Mouse (Mus musculus) splenic B cell, adult 2 months (primary cell): ENCODE measurements at regions not wholly inside any gene's neighbourhood (a gene's known extent, or its start where the extent isn't known, plus 50 kb on each side); places are given as distances from the start of the nearest gene placed in this dataset.
A peak's percentile ranks its signal among the peaks of the same experiment; 100 is the strongest.

Source experiments
- DNase-seq: peaks from one replicate; pipeline ENCODE4 v3.0.0-alpha.2; 2011; ENCODE audit warnings: low read depth, low spot score
- H3K27me3 ChIP-seq: 2 replicates; pipeline ENCODE4 v1.6.1; 2012; ENCODE audit warnings: mild to moderate bottlenecking, low read length, moderate library complexity, mixed read lengths; ENCODE audit not compliant: control insufficient read depth, poor library complexity, insufficient read depth, severe bottlenecking
- H3K36me3 ChIP-seq: 2 replicates; pipeline ENCODE4 v1.6.1; 2012; ENCODE audit warnings: mild to moderate bottlenecking, low read length, moderate library complexity, mixed read lengths; ENCODE audit not compliant: control insufficient read depth, poor library complexity, insufficient read depth, severe bottlenecking

DNA sequence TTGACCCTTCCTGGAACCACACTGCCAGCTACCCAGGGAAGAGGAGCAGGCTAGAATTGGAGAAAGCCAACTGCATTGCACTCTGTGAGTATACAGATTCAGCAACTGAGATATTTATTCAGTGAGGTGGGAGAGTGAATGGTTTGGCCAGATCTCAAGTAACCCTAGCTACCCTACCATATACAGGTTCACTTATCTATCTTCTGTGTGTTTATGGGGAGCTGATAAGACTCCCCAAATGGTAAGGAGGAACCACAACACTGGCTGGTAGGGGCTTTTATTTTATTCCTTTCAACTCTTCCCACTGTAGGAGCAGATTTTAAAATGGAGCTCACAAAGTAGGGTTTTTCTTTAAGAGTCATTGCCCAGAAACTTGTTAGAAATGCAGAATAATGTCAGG lies 62.9 kb downstream of the Arrdc3 start:
- no peak for DNase-seq
- no peaks in the 10 kb centered on the region for H3K36me3 ChIP-seq
- no peaks in the 10 kb centered on the region for H3K27me3 ChIP-seq

DNA sequence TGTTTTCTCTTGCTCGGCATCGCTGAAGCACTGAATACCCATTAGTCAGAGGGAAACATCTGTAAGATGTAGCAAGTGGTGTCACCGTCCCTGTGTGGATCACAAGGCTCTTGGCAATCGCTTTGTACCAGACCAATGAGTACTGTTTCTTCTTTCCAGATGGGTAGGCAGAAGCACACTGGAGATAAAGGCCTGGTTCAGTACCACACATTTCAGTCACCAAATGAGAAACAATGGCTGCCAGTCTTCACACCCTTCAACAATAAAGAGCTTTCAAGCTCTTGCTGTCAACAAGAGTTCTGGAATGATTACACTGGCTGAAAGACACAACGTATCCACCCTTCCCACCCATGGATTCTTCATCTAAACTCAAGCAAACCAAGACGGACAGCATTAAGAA lies 64.5 kb downstream of the Arrdc3 start:
- H3K36me3 ChIP-seq: no peaks in the 10 kb centered on the region
- H3K27me3 ChIP-seq: no peaks in the 10 kb centered on the region
- DNase-seq: no peak

DNA sequence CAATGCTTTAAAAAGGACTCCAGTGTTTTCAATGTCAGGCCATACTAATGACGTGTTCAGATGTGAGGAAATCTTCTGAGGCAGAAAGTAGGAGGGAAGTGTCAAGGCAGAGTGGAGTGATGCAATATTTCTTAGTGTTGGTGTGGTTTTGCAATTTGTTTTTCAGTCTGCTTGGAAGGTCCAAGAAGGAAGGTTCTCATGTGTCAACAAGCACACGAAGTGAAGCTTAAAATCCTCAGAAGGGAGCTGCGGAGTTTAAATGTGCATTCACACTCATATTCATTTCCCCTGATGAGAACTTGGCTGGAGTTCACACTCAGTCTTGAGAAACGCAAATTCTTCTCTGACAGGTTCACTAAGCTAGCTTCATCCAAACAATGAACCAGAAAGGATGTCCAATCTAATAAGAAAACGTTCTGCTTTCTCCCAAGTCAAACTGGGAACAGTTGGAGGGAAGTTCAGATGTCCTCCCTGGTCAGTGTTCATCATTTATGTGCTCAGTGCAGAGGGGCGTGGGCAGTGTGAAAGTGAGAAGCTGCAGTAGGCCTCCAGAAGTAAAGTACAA lies 66.0 kb downstream of the Arrdc3 start:
- H3K36me3 ChIP-seq: no peaks in the 10 kb centered on the region
- no peak for DNase-seq
- no peaks in the 10 kb centered on the region for H3K27me3 ChIP-seq

- no peaks in the 10 kb centered on the region for H3K27me3 ChIP-seq
- H3K36me3 ChIP-seq: no peaks in the 10 kb centered on the region
- no peak for DNase-seq
Observed at GRCm38 (mm10) chr13:80950239-80950638, 67.1 kb downstream of the Arrdc3 start.

- no peak for DNase-seq
- Histone ChIP-seq H3K27me3 (no peaks in the 10 kb centered on the region), H3K36me3 (no peaks in the 10 kb centered on the region)
Observed at GRCm38 (mm10) chr13:80950803-80951202, 67.6 kb downstream of the Arrdc3 start.

DNA sequence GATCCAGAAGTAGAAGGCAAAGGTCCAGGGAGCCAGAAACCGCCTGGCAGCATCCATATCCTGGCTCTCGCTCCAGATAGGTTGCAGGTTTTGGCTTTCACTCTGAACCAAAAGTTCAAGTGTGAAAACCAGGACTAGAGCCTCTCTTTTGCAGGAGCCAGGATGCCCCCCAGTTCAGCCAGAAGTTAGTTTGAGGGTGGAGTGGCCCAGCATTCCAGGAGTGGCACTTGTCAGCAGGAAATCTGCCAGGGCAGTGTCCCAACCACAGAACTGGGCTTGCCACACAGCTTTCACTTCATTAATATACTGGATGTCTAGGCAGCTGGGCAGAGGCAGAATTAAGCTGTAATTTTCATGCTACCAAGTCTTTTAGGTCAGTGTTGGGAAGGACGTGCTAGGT lies 68.1 kb downstream of the Arrdc3 start:
- H3K36me3 ChIP-seq: no peaks in the 10 kb centered on the region
- DNase-seq: no peak
- H3K27me3 ChIP-seq: no peaks in the 10 kb centered on the region

DNA sequence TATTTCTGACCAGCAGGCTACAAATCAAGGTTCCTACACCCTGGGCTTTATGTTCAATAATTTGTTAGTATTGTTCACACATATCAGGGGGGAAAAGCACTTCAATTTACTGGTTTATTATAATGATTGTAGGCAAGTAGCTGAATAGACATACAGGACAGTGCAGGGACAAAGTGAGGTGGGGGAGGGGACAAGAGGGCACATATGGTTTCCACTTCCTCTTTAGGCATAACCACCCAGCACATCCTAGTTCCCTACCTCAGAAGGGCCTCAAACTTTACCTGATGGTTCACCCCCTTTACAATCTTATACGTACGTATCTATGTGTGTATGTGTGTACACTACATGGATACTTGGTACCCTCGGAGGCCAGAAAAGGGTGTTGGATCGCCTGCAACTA lies 69.7 kb downstream of the Arrdc3 start:
- no peaks in the 10 kb centered on the region for H3K27me3 ChIP-seq
- peak; percentile 77 for DNase-seq
- no peaks in the 10 kb centered on the region for H3K36me3 ChIP-seq

DNA sequence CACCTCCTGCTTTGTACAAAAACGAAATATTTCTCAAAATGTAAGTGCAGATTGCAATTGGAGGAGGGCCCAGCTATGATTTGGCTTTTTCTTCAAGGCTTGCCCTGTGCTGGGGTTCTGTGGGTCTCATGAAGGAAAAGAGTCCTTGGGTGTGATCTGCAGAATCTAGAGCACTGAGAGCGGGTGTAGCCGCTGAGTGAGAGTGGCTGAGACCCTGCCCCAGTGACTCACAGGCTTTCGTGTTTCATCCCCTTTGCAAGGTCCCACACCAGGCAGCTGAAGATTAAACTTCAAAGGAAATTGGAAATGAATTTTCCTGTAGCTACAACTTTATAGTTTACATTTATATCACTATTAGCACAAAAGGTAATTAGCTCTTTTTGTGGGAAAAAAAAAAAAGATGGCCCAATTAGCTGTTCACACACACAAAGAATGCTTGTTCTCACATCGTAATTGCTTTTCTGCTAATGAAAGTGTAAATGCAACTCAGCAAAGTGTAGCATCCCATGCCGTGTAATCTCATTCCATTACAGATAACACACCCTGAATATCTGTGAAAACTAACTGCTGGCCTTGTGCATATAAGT lies 71.0 kb downstream of the Arrdc3 start:
- Histone ChIP-seq H3K36me3 (no peaks in the 10 kb centered on the region), H3K27me3 (no peaks in the 10 kb centered on the region)
- DNase-seq: no peak

DNA sequence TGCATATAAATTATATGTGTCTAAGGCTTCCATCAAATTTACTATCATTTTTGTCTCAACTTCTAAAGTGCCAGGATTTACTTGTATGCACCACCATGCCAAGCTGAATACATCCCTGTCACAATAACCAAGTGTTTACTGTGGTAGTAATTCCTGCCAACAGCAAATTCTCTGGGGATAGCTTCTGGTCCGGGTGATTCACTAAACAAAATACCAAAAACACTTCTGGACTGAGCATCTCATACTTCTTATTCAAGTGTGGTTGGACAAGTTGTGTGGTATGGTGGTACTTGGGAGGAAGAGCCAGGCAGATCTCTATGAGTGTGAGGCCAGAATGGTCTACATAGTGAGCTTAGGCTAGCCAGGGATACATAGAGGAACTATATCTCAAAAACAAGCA lies 73.8 kb downstream of the Arrdc3 start:
- DNase-seq: no peak
- no peaks in the 10 kb centered on the region for H3K27me3 ChIP-seq
- no peaks in the 10 kb centered on the region for H3K36me3 ChIP-seq

DNA sequence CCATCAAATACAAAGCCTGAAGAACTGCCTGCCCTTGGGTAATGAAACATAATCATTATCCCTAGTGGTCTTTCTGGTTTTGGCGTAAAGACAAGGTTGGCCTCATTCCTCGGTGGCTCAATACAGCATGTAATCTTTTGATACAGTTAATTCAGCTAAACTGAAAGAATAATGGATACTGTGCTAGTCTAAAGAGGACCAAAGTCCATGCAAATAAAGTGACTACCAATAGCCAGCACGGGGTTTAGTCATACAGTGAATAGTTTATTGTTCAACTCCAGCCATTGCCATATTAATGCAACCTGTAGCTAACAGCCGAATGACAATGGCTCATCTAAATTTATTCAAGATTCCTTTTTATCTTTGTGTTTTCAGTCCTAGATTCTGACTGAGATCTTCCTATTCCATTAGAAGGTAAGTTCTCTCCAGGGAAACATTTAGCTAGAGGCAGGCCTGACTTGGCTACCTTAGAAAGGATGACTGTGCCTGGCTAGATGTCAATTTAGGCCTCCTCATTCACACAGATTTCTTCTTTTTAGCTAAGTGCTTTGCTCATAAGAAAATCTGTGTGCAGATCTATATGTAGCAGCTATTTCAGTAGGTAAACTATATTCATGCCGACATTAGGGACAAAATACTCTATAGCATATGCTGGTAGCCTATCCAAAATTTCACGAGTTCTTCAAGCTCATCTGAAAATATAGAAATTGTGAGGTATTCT lies 74.4 kb downstream of the Arrdc3 start:
- Histone ChIP-seq H3K36me3 (no peaks in the 10 kb centered on the region), H3K27me3 (no peaks in the 10 kb centered on the region)
- no peak for DNase-seq

DNA sequence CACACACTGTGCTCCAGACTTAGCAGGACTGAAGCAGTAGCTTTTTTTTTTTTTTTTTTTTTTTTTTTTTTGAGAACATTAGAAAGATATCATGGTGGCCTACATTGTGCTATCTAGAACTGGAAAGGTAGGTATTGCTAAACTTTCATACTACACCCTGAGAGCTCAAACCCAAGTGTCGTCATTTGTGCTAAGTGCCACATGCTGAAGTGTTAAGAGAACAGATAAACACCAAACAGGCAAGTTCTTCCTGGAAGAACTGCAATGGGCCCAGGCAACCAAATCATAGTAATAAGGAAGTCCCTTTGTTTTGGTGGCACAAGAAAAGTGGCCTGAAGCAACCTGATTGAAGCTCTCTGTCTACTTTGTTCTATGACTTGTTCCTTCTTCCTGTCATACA lies 76.6 kb downstream of the Arrdc3 start:
- no peaks in the 10 kb centered on the region for H3K27me3 ChIP-seq
- no peaks in the 10 kb centered on the region for H3K36me3 ChIP-seq
- DNase-seq: no peak

- H3K27me3 ChIP-seq: no peaks in the 10 kb centered on the region
- DNase-seq: no peak
- no peaks in the 10 kb centered on the region for H3K36me3 ChIP-seq
Observed at GRCm38 (mm10) chr13:80961985-80962617, 78.9 kb downstream of the Arrdc3 start.

- H3K36me3 ChIP-seq: no peaks in the 10 kb centered on the region
- H3K27me3 ChIP-seq: no peaks in the 10 kb centered on the region
- DNase-seq: peak; percentile 30
Observed at GRCm38 (mm10) chr13:80962789-80963590, 79.8 kb downstream of the Arrdc3 start.

- Histone ChIP-seq H3K27me3 (no peaks in the 10 kb centered on the region), H3K36me3 (no peaks in the 10 kb centered on the region)
- no peak for DNase-seq
Observed at GRCm38 (mm10) chr13:80963591-80963940, 80.4 kb downstream of the Arrdc3 start.

GRCm38 (mm10) chr13:80971664-80972063 lies 88.5 kb downstream of the Arrdc3 start:
- no peak for DNase-seq
- Histone ChIP-seq H3K36me3 (no peaks in the 10 kb centered on the region), H3K27me3 (no peaks in the 10 kb centered on the region)
